Mouse (Mus musculus) urinary bladder, adult 18-20 months (tissue): Measurements from ENCODE around the gene Neurl4.

Source experiments
- DNase-seq, 2 experiments: peaks; one replicate each; pipeline ENCODE4 v3.0.0; 2022; ENCODE audit warnings: low spot score in 2 of 2, mixed read lengths in 2 of 2

Gene Neurl4

DNA sequence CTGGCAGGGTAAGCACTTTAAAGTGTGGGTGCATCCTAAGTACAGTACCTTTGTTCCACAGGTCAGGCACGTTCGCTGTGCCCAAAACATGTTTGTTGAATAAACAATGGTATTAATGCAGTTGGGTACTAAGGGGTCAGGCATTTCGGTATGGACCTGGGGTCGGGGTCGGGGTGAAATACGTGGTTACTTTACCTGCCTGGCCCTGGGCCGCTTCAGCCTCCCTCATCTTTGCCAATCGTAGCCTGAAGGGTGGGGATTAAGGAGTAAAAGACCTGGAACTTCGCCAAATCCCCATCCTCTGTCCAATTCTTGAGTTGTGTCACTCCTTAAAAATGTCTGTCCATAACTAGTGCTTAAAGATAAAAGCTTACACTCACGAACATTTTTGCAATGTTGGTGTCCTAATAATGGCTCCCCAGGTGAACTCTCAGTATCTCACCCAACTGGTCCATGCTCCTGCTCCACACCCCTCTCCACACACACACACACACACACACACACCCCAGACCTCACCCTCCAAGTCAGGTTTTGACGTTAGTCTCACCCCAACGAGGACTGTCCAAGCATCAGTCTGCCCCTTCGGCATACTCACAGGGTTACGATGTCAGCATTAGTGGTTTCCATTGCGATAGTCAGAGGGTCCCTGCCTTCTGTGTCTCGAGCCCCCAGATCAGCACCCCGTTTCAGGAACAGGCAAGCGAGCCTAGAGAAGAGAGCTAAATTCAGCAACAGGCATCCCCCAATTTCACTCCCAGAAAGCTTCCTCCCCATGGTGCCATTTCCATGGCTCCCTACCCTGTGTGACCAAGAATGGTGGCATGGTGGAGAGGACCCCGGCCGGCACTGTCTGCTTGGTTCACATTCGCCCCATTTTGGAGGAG, 18.8 kb upstream of the Neurl4 start:
- no peak for DNase-seq

DNA sequence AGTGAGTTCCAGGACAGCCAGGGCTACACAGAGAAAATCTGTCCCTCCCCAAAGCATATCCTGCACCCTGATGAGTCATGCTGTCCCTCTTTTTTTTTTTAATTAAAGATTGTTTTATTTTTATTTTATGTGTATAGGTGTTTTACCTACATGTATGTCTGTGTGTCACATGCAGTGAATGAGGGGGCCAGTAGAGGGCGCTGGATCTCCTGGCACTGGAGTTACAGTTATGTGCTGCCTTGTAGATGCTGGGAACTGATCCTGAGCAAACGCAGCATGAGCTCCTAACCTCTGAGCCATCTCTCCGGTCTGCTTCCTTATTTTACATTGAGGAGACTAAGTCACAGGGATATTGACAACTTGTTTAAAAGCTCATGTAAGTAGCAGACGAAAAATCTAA, 17.8 kb upstream of the Neurl4 start:
- no peak for DNase-seq

DNA sequence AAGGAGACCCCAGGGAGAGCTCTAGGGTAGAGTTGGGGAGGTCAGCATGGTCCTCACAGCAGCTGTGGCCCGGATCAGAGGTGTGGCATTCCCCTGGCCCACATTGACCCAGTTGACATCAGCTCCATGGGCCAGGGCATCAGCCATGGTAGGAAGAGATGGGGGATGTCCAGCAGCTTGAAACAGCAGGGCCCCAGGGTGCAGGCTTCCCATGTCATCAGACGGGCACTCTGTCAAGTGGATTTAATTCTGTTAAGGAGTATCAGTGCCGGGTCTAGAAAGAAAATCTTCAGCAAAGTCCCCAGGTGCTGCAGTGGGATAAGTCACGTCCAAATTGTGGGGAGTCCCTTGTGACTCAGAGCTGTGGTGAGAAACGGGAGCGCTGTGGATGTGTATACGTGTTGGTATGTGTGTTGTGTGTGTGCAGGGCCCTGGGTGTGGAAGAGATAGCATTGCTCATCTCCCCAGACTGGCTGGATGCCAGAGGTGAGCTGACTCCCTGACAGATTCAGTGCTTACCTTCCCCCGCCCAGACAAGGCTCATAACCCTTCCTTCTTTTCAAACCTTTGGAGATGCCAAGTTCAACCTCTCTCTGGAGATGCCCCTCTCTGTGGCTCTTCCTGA, 17.2 kb upstream of the Neurl4 start:
- DNase-seq = no peak

GRCm38 (mm10) chr11:69884240-69884639, 16.6 kb upstream of the Neurl4 start:
- DNase-seq = no peak

DNA sequence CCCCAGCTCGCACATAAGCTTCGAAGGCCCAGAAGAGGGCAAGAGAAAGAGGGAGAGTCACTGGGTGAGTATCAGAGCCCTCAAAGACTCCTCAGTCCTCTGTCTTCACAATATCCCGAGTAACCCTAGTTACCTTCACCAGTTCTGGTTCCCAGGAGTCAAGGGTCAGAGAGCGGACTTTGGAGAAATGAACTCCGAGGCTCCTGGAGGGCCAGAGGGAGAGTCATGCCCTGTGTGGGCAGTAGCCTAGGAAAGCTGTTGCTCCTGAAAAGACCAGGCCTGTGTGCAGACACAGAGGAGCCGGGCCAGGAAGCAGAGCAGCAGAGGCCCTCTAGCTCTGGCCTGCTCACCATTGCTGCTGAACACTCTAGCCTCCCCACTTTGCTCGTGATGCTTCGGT, 16.2 kb upstream of the Neurl4 start:
- DNase-seq = no peak

- no peak for DNase-seq
Observed at GRCm38 (mm10) chr11:69886907-69887635, 13.8 kb upstream of the Neurl4 start.

DNA sequence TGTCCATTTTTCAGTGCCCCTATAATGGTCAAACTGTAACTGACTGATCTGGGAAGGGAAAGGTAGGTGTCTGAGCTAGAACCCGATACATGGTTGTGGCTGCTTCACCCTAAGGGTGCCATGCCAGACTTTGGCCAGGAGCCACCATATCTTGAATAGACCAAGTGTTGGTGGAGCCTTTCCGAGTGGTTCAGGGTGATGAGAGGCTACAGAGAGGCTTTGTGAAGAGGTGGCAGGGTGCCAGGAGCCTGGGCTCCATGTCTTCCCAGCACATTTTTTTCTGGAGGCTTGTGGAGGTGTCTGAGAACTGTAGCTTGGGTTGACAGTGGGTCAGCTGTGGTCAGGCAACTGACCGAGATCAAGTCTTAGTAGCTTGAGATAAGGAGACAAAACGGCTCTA, 9.4 kb upstream of the Neurl4 start:
- DNase-seq = no peak

DNA sequence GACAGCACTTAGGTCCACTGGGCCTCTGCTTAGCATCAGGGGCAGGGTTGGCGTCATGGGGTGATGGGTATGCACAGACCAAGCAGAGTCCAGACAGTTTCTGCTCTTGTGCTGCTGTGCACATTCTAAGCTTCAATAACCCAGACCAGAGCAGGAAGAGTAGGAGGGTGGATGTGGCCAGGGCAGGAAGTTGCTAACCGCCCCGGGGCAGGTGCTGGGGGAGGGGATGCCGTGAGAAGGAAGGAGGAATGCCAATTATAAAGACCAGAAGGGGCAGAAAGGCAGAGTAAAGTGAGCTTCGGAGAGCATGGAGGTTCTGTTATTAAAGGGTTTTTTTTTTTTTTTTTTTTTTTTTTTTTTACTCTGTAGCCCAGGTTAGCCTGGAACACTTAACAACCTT, 6.2 kb upstream of the Neurl4 start:
- no peak for DNase-seq

DNA sequence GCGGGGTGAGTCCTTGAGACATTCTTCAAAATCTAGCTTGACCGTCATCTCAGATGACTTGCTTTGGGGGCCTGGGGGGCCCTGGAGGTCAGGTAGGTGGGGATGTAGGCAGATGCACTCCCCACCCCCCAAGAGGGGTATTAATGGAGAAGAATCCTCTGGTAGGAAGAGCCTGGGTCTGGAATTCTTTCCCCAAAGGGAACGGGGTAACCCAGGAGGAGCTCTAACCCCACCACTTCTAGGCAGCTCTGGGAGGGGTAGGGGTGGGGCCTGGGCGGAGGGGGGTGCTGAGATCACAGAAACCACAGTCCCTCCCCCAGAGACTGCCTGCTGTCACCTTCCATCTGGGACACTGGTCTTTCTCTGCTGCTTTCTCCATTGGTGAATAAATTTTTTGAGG, 5.6 kb upstream of the Neurl4 start, which contains the start of gene Acap1:
Gene Acap1 (minus strand): TSS at position 249 of the 400 bp plus-strand sequence.
- no peak for DNase-seq

DNA sequence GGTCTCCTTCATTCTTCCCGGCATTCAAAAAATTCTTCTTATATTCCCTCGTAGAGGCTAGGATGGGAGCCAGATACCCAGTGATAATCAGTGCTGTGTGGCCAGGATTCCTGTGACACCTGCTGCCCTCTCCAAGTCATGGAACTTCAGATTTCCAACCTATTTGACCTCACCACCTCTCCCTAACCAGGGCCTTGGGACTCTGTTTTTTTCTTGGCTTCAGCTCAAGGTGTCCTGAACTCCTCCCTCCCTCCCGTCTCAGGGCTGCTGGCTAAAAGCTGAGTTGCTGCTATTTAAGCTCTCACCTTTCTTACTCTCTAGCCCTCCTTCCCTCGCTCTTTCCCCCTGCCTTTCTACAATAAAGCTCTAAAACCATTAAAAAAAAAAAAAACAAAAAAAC, 1.0 kb upstream of the Neurl4 start:
- no peak for DNase-seq

- DNase-seq = peak; percentile 83 to 94
Observed at GRCm38 (mm10) chr11:69901406-69901846, 554 bp downstream of the Neurl4 start.

- DNase-seq = no peak
Observed at GRCm38 (mm10) chr11:69901993-69902392, 1.1 kb downstream of the Neurl4 start.

DNA sequence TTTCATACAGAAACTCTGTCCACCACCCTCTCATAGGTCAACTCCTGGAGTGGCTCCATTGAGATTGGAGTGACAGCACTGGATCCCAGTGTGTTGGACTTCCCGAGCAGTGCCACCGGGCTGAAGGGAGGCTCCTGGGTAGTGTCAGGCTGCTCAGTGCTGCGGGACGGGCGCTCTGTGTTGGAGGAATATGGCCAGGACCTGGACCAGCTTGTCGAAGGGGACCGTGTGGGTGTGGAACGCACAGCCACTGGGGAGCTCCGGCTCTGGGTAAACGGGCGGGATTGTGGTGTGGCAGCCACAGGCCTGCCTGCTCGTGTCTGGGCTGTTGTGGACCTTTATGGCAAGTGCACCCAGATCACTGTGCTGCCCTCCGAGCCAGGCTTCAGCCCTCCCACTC, 2.1 kb downstream of the Neurl4 start:
- no peak for DNase-seq

DNA sequence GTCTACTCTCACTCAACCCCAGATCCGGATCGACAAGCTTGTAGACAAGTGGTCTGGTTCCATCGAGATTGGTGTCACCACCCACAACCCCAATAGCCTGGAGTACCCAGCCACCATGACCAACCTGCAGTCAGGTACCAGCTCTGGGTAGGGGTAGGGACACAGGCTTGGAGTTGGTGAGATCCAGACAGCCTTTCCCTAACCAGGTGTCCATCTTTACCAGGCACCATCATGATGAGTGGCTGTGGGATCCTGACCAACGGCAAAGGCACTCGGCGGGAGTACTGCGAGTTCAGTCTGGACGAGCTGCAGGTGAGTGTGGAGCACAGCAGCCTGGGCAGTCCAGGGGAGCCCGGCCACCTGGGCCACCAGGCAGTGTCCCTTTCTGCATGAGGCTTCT, 3.4 kb downstream of the Neurl4 start:
- no peak for DNase-seq

GRCm38 (mm10) chr11:69908645-69909044, 7.8 kb downstream of the Neurl4 start:
- DNase-seq = no peak

- no peak for DNase-seq
Observed at GRCm38 (mm10) chr11:69909174-69909573, 8.3 kb downstream of the Neurl4 start.

DNA sequence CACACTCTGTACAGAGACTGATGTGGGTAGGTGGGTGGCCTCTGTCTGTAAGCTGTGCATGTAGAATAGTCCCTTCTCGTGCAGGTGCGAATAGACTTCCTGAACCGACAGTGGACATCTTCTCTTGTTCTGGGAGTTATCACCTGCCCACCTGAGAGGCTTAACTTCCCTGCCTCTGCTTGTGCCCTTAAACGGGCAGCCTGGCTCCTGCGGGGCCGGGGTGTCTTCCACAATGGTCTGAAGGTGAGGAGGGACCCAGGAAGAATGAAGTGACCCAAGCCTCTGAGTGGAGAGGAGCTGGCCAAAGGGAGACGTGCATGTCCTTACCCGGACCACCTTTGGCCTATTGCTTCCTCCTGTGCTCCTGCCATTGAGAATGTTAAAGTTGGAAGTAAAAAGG, 9.3 kb downstream of the Neurl4 start:
- no peak for DNase-seq

DNA sequence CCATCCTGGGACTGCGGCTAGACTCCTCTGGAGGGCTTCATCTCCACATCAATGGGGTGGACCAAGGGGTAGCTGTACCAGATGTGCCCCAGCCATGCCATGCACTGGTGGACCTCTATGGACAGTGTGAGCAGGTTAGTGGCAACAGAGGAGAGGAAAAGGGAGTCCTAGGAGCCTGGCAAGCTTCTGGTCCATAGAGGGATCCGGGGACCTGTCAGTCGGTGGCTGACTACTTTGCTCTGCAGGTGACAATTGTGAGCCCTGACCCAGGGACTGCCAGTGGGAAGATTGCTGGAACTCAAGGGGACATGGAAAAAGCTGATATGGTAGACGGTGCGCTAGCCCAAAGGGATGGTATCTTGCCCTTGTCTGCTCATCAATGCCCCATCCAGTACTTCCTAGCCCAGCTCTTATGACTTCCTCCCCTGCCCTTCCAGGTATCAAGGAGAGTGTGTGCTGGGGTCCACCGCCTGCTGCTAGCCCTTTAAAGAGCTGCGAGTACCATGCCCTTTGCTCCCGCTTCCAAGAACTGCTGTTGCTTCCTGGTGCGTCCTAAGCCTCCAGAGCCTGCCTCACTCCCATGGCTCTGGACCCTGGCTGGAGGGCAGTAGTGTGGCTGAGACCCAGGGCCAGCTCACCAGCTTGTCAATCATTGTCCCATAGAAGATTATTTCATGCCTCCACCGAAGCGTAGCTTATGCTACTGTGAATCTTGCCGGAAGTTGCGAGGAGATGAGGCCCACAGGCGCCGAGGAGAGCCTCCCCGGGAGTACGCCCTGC, 10.1 kb downstream of the Neurl4 start:
- no peak for DNase-seq

- DNase-seq = no peak
Observed at GRCm38 (mm10) chr11:69911701-69912100, 10.8 kb downstream of the Neurl4 start.

DNA sequence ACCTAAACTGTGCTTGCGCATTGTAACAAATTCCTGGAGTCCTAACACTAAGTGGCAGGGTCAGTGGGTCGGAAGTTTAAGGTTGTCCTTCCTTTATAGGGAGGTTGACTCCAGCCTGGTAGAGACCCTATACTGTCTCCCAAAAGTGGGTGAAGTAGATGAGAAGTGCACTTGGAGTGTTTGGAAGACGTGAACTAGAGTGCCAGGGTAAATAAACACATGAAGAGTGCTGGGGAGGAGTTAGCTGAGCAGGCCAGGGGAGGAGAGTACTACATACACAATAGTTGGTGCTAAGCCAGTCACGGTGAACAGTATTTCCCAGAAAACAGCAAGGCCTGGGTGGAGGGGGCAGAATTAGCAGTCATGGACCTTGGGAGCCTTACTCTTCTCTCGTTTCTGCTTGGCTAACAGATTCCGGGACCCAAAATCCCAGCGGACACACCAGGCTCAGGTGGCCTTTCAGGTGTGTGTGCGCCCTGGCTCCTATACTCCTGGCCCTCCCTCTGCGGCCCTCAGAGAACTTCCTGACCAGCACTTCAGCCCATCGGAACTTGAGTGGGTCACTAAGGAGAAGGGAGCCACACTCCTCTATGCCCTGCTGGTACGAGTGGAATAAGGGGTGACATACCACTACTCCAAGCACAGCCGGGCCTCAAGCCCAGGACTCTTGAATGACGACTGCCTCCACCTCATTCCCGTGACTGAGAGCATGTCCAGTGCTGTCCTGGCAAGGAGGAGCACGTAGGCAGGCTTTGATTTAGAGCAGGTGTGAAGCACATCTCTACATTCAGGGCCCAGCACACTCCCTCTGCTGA, 12.1 kb downstream of the Neurl4 start:
- DNase-seq = no peak
